In genomic region chr11:5789071-5789753, GRCm38 (mm10) we compare ENCODE assay signal across 8 mouse cellular contexts. TPM values are rescaled to one million over a fixed set of nuclear protein-coding genes. Genes with fewer than 3 reads are reported as not detected.
DNase-seq lines count a peak whose midpoint lies in the region; ATAC-seq and TF ChIP-seq lines count a peak whose summit lies in the region.

No protein-coding gene starts in this region.

- peak overlapping the region; percentile 75 for H3K4me2 ChIP-seq in embryonic facial prominence, embryonic 12.5 days (replicated peaks)
- H3K4me2 ChIP-seq in intestine, embryonic 16.5 days (ENCODE audit: low read depth, low read length), result peak overlapping the region; percentile 75
- H3K4me2 ChIP-seq in midbrain, postnatal 0 days (ENCODE audit: low read depth, low read length, poor library complexity, severe bottlenecking), result peak overlapping the region; percentile 55

- H3K9me3 ChIP-seq in embryonic facial prominence, embryonic 12.5 days, result no peaks in the 10 kb centered on the region
- H3K9me3 ChIP-seq in intestine, embryonic 16.5 days (ENCODE audit: control insufficient read depth, low read length), result no peaks in the 10 kb centered on the region
- H3K9me3 ChIP-seq in midbrain, postnatal 0 days (ENCODE audit: low read length), result no peaks in the 10 kb centered on the region

- H3K36me3 ChIP-seq in embryonic facial prominence, embryonic 12.5 days, result peaks cover 30% of the 10 kb centered on the region
- peaks cover 1% of the 10 kb centered on the region; the same call in 1 of the 2 replicates for H3K36me3 ChIP-seq in intestine, embryonic 16.5 days (ENCODE audit: control insufficient read depth, insufficient read depth, low read length)
- H3K36me3 ChIP-seq in midbrain, postnatal 0 days (ENCODE audit: insufficient read depth, low read length), result peaks cover 22% of the 10 kb centered on the region

- H3K27me3 ChIP-seq in cerebellum, adult 2 months (ENCODE audit: control insufficient read depth, insufficient read depth, low read length), result no peaks in the 10 kb centered on the region
- H3K27me3 ChIP-seq in embryonic facial prominence, embryonic 12.5 days, result no peaks in the 10 kb centered on the region
- no peaks in the 10 kb centered on the region for H3K27me3 ChIP-seq in intestine, embryonic 16.5 days (replicated peaks; ENCODE audit: control insufficient read depth, insufficient read depth, low read length)
- H3K27me3 ChIP-seq in midbrain, postnatal 0 days (ENCODE audit: insufficient read depth, low read length), result no peaks in the 10 kb centered on the region

- H3K4me1 ChIP-seq in cerebellum, adult 2 months (ENCODE audit: control insufficient read depth, insufficient read depth, low read length), result peaks cover 8% of the 10 kb centered on the region
- peaks cover 19% of the 10 kb centered on the region for H3K4me1 ChIP-seq in embryonic facial prominence, embryonic 12.5 days
- peaks cover 14% of the 10 kb centered on the region for H3K4me1 ChIP-seq in intestine, embryonic 16.5 days (ENCODE audit: control insufficient read depth, insufficient read depth, low read length)
- peaks cover 14% of the 10 kb centered on the region; the same call in 1 of the 2 replicates for H3K4me1 ChIP-seq in midbrain, postnatal 0 days (ENCODE audit: insufficient read depth, low read length)

- no peak overlapping the region for H3K27ac ChIP-seq in cerebellum, adult 2 months (ENCODE audit: insufficient read depth, low read length)
- H3K27ac ChIP-seq in embryonic facial prominence, embryonic 12.5 days, result peak overlapping the region; percentile 91
- H3K27ac ChIP-seq in intestine, embryonic 16.5 days (ENCODE audit: low read length), result peak overlapping the region; percentile 93
- H3K27ac ChIP-seq in midbrain, postnatal 0 days (ENCODE audit: low read depth, low read length), result peak overlapping the region; percentile 88

- peak overlapping the region; percentile 85 for H3K9ac ChIP-seq in embryonic facial prominence, embryonic 12.5 days
- H3K9ac ChIP-seq in intestine, embryonic 16.5 days (ENCODE audit: low read depth, low read length), result peak overlapping the region; percentile 75
- peak overlapping the region; percentile 78 for H3K9ac ChIP-seq in midbrain, postnatal 0 days (replicated peaks; ENCODE audit: low read length, poor library complexity, severe bottlenecking)

- TF ChIP-seq CTCF in cerebellum, adult 2 months (IDR thresholded peaks at IDR 0.05; ENCODE audit: borderline replicate concordance, insufficient read depth, low read depth, low read length), result no peak
- TF ChIP-seq CTCF in midbrain, postnatal 0 days (IDR thresholded peaks at IDR 0.05), result peak; percentile 44

- WGBS in cerebellum, adult 2 months, result 65% methylated on average over 6 of the region's 6 CpGs
- 73% methylated on average over 6 of the region's 6 CpGs for WGBS in embryonic facial prominence, embryonic 12.5 days
- WGBS in intestine, embryonic 16.5 days, result 52% methylated on average over 6 of the region's 6 CpGs
- WGBS in midbrain, postnatal 0 days, result 78% methylated on average over 6 of the region's 6 CpGs

- no peak for TF ChIP-seq POLR2A in cerebellum, adult 2 months (IDR thresholded peaks at IDR 0.05; ENCODE audit: borderline replicate concordance, insufficient read depth, low read length)

- DNase-seq in cerebellum, adult 2 months, result no peak
- DNase-seq in cerebellum, adult 18-20 months, result no peak
- DNase-seq in 3T3-L1 (ENCODE audit: low read depth, low spot score), result peak; percentile 61
- no peak for DNase-seq in midbrain, postnatal 0 days (ENCODE audit: low spot score)
- DNase-seq in cerebellum, postnatal 36 days, result no peak
- DNase-seq in adrenal gland, postnatal 4 days (ENCODE audit: low spot score in 2 of 2), result no peak

- no peak for ATAC-seq in embryonic facial prominence, embryonic 12.5 days (ENCODE audit: insufficient number of reproducible peaks, insufficient read depth, low FRiP score, low TSS enrichment)
- ATAC-seq in intestine, embryonic 16.5 days, result peak; percentile 19
- ATAC-seq in midbrain, postnatal 0 days (ENCODE audit: low FRiP score), result no peak

- H3K4me3 ChIP-seq in cerebellum, adult 2 months (replicated peaks; ENCODE audit: insufficient read depth, low read depth, low read length), result peak overlapping the region; percentile 87
- peak overlapping the region; percentile 85 for H3K4me3 ChIP-seq in embryonic facial prominence, embryonic 12.5 days
- H3K4me3 ChIP-seq in intestine, embryonic 16.5 days (ENCODE audit: low read length), result peak overlapping the region; percentile 82
- H3K4me3 ChIP-seq in midbrain, postnatal 0 days (ENCODE audit: low read depth, low read length), result peak overlapping the region; percentile 61

RNA-seq across cellular contexts. Expression of gene Dbnl, which starts 0.9 kb away (rescaled TPM):
- 80.9 and 83.7 TPM in 2 replicates for polyA plus RNA-seq in cerebellum, adult 2 months (2012; rRNA removed)
- polyA plus RNA-seq in embryonic facial prominence, embryonic 12.5 days (2016; fragmentation: Nextera tagmentation; extraction: Ambion mirVana), result 132 and 139 TPM in 2 replicates
- polyA plus RNA-seq in intestine, embryonic 16.5 days (2015; fragmentation: Nextera tagmentation; extraction: Ambion mirVana), result 141 and 147 TPM in 2 replicates
- 82.2 and 90.8 TPM in 2 replicates for total RNA-seq in midbrain, postnatal 0 days (2014; rRNA removed)
- 135 and 143 TPM in 2 replicates for polyA plus RNA-seq in midbrain, postnatal 0 days (2015; fragmentation: Nextera tagmentation; extraction: Ambion mirVana)
- total RNA-seq in adrenal gland, postnatal 4 days (2021), result 10 to 100 TPM; 64.8 to 72.0 TPM

RNA-seq across cellular contexts. Expression of gene Pgam2, which starts 14.3 kb away (rescaled TPM):
- 0.63 and 1.1 TPM in 2 replicates for polyA plus RNA-seq in cerebellum, adult 2 months (2012; rRNA removed)
- 17.0 and 18.2 TPM in 2 replicates for polyA plus RNA-seq in embryonic facial prominence, embryonic 12.5 days (2016; fragmentation: Nextera tagmentation; extraction: Ambion mirVana)
- 17.8 and 23.4 TPM in 2 replicates for polyA plus RNA-seq in intestine, embryonic 16.5 days (2015; fragmentation: Nextera tagmentation; extraction: Ambion mirVana)
- not detected in 2 replicates for total RNA-seq in midbrain, postnatal 0 days (2014; rRNA removed)
- 2.9 and 3.8 TPM in 2 replicates for polyA plus RNA-seq in midbrain, postnatal 0 days (2015; fragmentation: Nextera tagmentation; extraction: Ambion mirVana)
- 10 to 100 TPM; 21.8 to 42.5 TPM for total RNA-seq in adrenal gland, postnatal 4 days (2021)

RNA-seq across cellular contexts. Expression of gene Urgcp, which starts 27.0 kb away (rescaled TPM):
- polyA plus RNA-seq in cerebellum, adult 2 months (2012; rRNA removed), result 36.4 and 37.9 TPM in 2 replicates
- 27.4 and 28.6 TPM in 2 replicates for polyA plus RNA-seq in embryonic facial prominence, embryonic 12.5 days (2016; fragmentation: Nextera tagmentation; extraction: Ambion mirVana)
- polyA plus RNA-seq in intestine, embryonic 16.5 days (2015; fragmentation: Nextera tagmentation; extraction: Ambion mirVana), result 21.6 and 23.7 TPM in 2 replicates
- 53.9 and 56.2 TPM in 2 replicates for total RNA-seq in midbrain, postnatal 0 days (2014; rRNA removed)
- 34.2 and 35.0 TPM in 2 replicates for polyA plus RNA-seq in midbrain, postnatal 0 days (2015; fragmentation: Nextera tagmentation; extraction: Ambion mirVana)
- 10 to 100 TPM; 50.6 to 56.8 TPM for total RNA-seq in adrenal gland, postnatal 4 days (2021)

RNA-seq across cellular contexts. Expression of gene Polm, which starts 48.6 kb away (rescaled TPM):
- polyA plus RNA-seq in cerebellum, adult 2 months (2012; rRNA removed), result 15.0 and 19.3 TPM in 2 replicates
- 9.9 and 10.2 TPM in 2 replicates for polyA plus RNA-seq in embryonic facial prominence, embryonic 12.5 days (2016; fragmentation: Nextera tagmentation; extraction: Ambion mirVana)
- 12.5 and 13.3 TPM in 2 replicates for polyA plus RNA-seq in intestine, embryonic 16.5 days (2015; fragmentation: Nextera tagmentation; extraction: Ambion mirVana)
- 6.6 and 10.7 TPM in 2 replicates for total RNA-seq in midbrain, postnatal 0 days (2014; rRNA removed)
- polyA plus RNA-seq in midbrain, postnatal 0 days (2015; fragmentation: Nextera tagmentation; extraction: Ambion mirVana), result 5.7 and 6.2 TPM in 2 replicates
- 10 to 100 TPM; 15.9 to 18.3 TPM for total RNA-seq in adrenal gland, postnatal 4 days (2021)
